Mouse (Mus musculus) thymus, adult 2 months (tissue): ENCODE measurements at regions not wholly inside any gene's neighbourhood (a gene's known extent, or its start where the extent isn't known, plus 50 kb on each side); places are given as distances from the start of the nearest gene placed in this dataset.
"Not testable (repeated sequence)": the region's sequence is repeated elsewhere in the genome, so short reads cannot be mapped to it uniquely, and the experiment has no call there.

Source experiments
- CTCF ChIP-seq: fragments of 200-500 bp; IDR thresholded peaks from 2 replicates; pipeline ENCODE4 v1.5.1; 2012; ENCODE audit warnings: mild to moderate bottlenecking, control low read depth, low read length, moderate library complexity, borderline replicate concordance; ENCODE audit not compliant: control insufficient read depth, poor library complexity, insufficient read depth; ENCODE audit errors: extremely low read depth
- POLR2A ChIP-seq: fragments of 200-500 bp; IDR thresholded peaks from 2 replicates; pipeline ENCODE4 v1.6.1; 2012; ENCODE audit warnings: mild to moderate bottlenecking, low read length, control low read depth, moderate library complexity; ENCODE audit not compliant: control insufficient read depth, poor library complexity, insufficient read depth; ENCODE audit errors: extremely low read depth

- TF ChIP-seq CTCF, POLR2A: not testable (repeated sequence)
These were observed 601.3 kb upstream of the Zfp386 start for GRCm38 (mm10) chr12:115446247-115446646.
